Mouse (Mus musculus): ENCODE measurements around the gene Atxn1l. TPM values are rescaled to one million over a fixed set of nuclear protein-coding genes. Genes with fewer than 3 reads are reported as not detected.
A peak's percentile ranks its signal among the peaks of the same experiment; 100 is the strongest.

Gene Atxn1l
- polyA plus RNA-seq (2012; rRNA removed): 14.2 and 14.4 TPM in 2 replicates

DNA sequence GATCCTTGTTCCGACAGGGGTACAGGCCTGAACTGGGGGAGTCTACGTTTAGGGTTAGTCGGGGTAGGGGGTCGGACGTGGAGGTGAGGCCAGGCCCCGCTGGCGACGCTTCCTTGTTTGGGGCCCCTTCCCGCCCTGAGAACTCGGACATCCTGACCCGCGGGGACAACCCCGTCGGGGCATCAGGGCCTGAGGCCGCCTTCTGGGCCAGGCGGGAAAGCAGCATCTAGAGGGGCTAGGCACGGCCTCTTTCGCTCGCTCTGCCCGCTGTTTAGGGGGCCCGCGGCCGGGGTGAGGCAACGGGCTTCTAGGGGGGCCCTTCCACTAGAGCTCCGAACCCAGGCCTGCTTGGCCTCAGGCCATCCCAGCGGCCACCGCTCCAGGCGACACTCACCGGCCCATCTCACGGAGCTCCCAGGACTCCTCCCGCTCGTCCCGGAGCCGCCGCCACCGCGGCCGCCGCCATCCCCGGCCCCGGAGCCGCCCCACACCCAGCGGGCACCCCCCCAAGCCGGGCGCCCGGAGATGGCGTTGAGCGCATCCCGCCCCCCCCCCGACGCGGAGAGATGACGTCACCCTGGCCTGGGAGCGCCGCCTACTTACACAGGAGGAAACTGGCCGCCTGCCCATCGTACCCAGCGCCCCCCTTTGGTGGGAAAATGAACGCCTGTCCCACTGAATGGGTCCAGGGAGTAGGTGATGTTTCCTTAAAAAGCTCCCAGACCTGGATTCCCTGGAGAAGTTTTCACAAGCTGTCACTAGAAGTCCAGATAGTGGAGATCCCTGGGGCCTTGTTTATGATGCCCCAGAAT, at the start of gene Atxn1l:
TSS of gene Atxn1l (minus strand) at position 503 of the 812 bp plus-strand sequence.
- peaks cover 4% of the 10 kb centered on the region for H3K4me1 ChIP-seq (ENCODE audit: control insufficient read depth, insufficient read depth, low read length)
- no peak within 1 kb of the TSS for H3K27ac ChIP-seq (ENCODE audit: insufficient read depth, low read length)
- peak within 1 kb of the TSS; percentile 83 for H3K4me3 ChIP-seq (ENCODE audit: insufficient read depth, low read length)
- no peak for TF ChIP-seq POLR2A (IDR thresholded peaks at IDR 0.05; ENCODE audit: extremely low read depth, insufficient read depth, low read length)
- TF ChIP-seq CTCF (IDR thresholded peaks at IDR 0.05; ENCODE audit: extremely low read depth, insufficient read depth, low read length): peak; percentile 39

DNA sequence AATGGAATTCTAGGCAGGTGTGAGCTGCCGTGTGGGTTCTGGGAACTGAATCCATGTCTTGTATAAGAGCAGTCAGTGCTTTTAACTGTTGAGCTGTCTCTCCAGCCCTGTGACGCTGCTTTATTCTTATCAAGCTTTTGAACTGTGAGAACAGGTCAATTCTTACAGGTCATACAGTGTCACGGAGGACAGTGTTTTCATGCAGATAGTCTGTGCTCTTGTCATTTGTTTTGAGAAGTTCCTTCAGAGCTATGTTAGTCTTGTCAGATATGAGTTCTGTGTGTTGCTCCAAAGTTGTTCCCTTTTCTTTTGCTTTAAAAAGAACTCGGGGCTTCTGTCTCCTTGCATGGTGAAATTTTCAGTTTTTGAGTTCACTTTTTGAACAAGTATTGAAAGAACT, 43.0 kb upstream of the Atxn1l start:
- no peak for TF ChIP-seq POLR2A (IDR thresholded peaks at IDR 0.05; ENCODE audit: extremely low read depth, insufficient read depth, low read length)
- TF ChIP-seq CTCF (IDR thresholded peaks at IDR 0.05; ENCODE audit: extremely low read depth, insufficient read depth, low read length): no peak
- peaks cover 4% of the 10 kb centered on the region for H3K4me1 ChIP-seq (ENCODE audit: control insufficient read depth, insufficient read depth, low read length)
- H3K27ac ChIP-seq (ENCODE audit: insufficient read depth, low read length): no peak overlapping the region
- H3K4me3 ChIP-seq (ENCODE audit: insufficient read depth, low read length): no peak overlapping the region; the same call in 1 of the 2 replicates

DNA sequence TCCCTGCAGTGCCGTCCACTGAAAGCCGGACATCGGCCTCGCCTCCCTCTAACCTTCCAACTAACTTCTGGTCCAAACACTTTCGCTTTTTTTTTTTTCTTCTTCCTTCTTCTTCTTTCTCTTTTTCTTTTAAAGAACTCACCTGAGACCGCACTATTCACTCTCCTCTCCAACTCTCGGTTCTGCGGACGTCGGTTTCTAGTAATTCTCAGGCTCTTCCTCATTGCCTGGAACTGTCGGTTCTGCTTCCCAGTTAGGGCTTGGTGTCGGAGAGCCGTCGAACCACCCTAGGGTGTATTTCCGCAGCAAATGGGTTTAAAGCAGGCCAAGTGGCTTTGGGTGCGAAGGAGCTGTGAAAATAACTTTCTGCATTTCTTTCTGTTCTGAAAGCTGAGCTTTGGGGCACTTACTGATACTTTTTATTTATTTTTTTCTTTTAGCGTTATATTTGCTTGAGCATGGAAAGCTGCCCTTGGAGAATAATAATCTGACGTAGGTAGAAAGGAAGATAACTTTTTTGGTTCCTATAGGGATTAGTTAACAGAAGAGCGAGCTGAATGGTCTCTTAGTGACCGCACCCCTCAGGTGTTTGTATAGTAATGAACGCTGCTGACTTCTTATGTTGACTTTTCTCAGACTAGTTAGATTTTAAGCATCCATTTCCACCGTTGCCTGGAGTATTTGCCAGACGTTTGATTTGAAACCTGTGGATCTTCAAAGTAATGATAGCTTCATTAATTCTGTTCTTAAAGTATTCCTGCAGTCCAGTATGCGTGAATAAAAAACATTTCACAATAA, 42.1 kb upstream of the Atxn1l start:
- H3K4me3 ChIP-seq (ENCODE audit: insufficient read depth, low read length): peak overlapping the region; percentile 96
- peak overlapping the region; percentile 94; the same call in 1 of the 2 replicates for H3K27ac ChIP-seq (ENCODE audit: insufficient read depth, low read length)
- peaks cover 4% of the 10 kb centered on the region for H3K4me1 ChIP-seq (ENCODE audit: control insufficient read depth, insufficient read depth, low read length)
- no peak for TF ChIP-seq POLR2A (IDR thresholded peaks at IDR 0.05; ENCODE audit: extremely low read depth, insufficient read depth, low read length)
- no peak for TF ChIP-seq CTCF (IDR thresholded peaks at IDR 0.05; ENCODE audit: extremely low read depth, insufficient read depth, low read length)

DNA sequence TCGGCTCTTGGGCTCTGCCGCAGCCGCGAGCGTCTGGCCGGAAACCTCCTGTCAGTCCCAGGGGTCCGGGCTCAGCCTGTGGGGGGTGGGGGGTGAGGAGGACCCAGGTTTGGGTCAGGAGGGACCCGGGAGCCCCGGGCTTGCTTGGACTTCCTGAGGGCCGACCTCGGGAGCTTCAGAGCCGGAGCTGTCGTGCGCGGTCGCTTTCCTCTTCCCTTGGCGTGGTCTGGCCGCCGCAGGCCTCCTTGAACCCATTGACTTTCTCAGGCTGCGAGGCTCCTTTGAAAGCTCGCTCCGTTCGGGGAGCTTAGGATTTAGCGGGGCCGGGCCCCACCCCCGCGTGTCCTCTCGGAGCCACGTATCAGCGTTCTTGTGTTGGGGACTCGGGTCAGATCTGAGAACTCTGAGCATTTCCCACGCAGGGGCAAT, 41.5 kb upstream of the Atxn1l start:
- peak overlapping the region; percentile 94 for H3K27ac ChIP-seq (ENCODE audit: insufficient read depth, low read length)
- H3K4me3 ChIP-seq (ENCODE audit: insufficient read depth, low read length): peak overlapping the region; percentile 96
- no peak for TF ChIP-seq CTCF (IDR thresholded peaks at IDR 0.05; ENCODE audit: extremely low read depth, insufficient read depth, low read length)
- TF ChIP-seq POLR2A (IDR thresholded peaks at IDR 0.05; ENCODE audit: extremely low read depth, insufficient read depth, low read length): no peak
- peaks cover 4% of the 10 kb centered on the region for H3K4me1 ChIP-seq (ENCODE audit: control insufficient read depth, insufficient read depth, low read length)

DNA sequence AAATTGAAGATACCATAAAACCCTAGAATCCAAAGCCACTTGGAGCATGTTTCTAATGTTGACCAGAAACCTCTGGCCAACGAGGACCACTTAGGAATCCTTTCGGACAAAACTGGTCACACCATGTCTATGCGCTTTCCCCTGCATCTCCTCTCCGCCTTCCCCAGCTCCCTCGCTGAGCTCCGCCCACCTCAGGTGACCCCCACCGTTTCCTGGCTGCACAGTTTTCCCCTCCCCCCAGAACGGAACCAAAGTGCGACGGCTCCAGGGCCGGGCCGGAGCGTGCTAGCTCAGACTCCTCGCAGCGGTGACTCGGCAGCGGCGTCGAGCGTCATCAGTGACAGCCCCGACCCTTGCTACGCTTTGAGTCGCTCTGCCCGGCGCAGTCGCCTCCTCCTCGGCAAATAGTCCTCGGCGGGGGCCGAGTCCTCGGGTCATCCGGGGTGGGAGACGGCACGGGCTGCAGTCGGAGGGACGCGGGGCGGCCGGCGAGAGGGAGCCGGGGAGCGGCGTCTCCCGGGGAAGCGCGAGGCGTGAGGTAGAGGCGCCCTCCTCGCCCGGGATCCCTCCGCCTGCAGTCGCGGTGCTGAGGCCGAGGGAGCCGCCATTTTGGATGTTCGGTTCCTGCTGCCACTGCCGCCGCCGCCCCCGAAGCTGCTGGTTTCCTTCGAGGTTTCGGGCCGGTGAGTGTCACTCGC, 40.9 kb upstream of the Atxn1l start, which contains the start of gene Ap1g1:
TSS of gene Ap1g1 (plus strand) at position 275 of the 698 bp plus-strand sequence.
- TF ChIP-seq POLR2A (IDR thresholded peaks at IDR 0.05; ENCODE audit: extremely low read depth, insufficient read depth, low read length): peak; percentile 94
- no peak for TF ChIP-seq CTCF (IDR thresholded peaks at IDR 0.05; ENCODE audit: extremely low read depth, insufficient read depth, low read length)
- peak within 1 kb of the TSS; percentile 94 for H3K27ac ChIP-seq (ENCODE audit: insufficient read depth, low read length)
- peak within 1 kb of the TSS; percentile 96 for H3K4me3 ChIP-seq (ENCODE audit: insufficient read depth, low read length)
- H3K4me1 ChIP-seq (ENCODE audit: control insufficient read depth, insufficient read depth, low read length): peaks cover 4% of the 10 kb centered on the region

DNA sequence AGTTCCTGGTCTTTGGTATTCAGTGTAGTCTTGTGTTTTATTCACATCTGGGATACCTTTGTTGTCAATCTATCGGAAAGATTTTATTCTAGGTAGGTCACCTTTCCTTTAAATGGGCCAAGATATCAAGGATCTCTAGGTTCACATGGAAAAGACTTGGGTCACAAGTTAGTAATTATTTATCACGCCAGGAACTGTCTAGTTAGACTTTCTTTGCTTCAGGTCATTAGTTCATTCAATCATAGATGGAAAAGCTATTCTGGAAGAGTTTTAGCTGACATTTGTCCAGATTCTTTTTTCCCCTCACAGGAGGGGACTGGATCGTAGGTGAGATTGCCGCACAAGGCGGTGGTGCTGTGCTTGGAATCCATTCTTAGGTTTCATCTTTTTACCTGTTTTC, 40.3 kb upstream of the Atxn1l start:
- TF ChIP-seq POLR2A (IDR thresholded peaks at IDR 0.05; ENCODE audit: extremely low read depth, insufficient read depth, low read length) (no peak), CTCF (IDR thresholded peaks at IDR 0.05; ENCODE audit: extremely low read depth, insufficient read depth, low read length) (no peak)
- Histone ChIP-seq H3K4me3 (ENCODE audit: insufficient read depth, low read length) (peak overlapping the region; percentile 96; the same call in 1 of the 2 replicates), H3K4me1 (ENCODE audit: control insufficient read depth, insufficient read depth, low read length) (peaks cover 4% of the 10 kb centered on the region), H3K27ac (ENCODE audit: insufficient read depth, low read length) (no peak overlapping the region)

DNA sequence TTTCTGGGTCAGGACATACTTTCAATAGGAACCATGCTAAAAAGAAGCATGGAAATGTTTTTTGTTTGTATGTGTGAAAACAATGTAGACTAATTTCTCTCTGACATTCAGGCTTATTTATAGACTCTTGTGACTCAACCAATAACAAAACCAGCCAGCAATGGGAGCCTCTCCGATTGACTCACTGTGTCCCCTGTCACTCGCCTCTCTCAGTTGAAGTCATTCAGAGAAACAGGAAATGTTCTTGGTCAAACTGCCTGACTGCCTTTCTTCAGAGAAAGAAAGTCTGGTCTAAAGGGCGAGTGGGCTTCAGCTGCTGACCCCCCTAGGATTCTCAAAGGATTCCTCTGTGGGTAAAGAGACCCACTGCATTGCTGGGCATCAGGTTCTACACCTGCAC, 35.6 kb upstream of the Atxn1l start:
- no peak for TF ChIP-seq CTCF (IDR thresholded peaks at IDR 0.05; ENCODE audit: extremely low read depth, insufficient read depth, low read length)
- TF ChIP-seq POLR2A (IDR thresholded peaks at IDR 0.05; ENCODE audit: extremely low read depth, insufficient read depth, low read length): no peak
- Histone ChIP-seq H3K27ac (ENCODE audit: insufficient read depth, low read length) (no peak overlapping the region), H3K4me1 (ENCODE audit: control insufficient read depth, insufficient read depth, low read length) (no peaks in the 10 kb centered on the region), H3K4me3 (ENCODE audit: insufficient read depth, low read length) (no peak overlapping the region)

DNA sequence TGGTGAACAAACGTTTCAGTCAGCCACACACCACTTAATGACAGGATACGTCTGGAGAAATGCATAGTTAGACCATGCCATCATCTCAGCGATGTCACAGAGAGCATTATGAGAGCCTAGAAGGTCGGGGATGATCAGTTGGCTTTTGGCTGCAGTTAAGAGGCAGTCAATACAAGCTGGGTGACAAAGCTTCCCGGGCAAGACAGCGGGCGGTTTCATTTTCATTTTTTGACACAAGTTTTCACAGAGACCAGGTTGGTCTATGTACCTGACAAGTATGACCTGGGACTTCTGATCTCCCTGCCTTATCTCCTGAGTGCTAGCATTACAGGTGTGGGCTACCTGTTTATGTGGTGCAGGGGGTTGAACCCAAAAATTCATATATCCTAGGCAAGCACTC, 28.5 kb upstream of the Atxn1l start:
- H3K4me3 ChIP-seq (ENCODE audit: insufficient read depth, low read length): no peak overlapping the region
- no peaks in the 10 kb centered on the region for H3K4me1 ChIP-seq (ENCODE audit: control insufficient read depth, insufficient read depth, low read length)
- H3K27ac ChIP-seq (ENCODE audit: insufficient read depth, low read length): no peak overlapping the region
- no peak for TF ChIP-seq CTCF (IDR thresholded peaks at IDR 0.05; ENCODE audit: extremely low read depth, insufficient read depth, low read length)
- no peak for TF ChIP-seq POLR2A (IDR thresholded peaks at IDR 0.05; ENCODE audit: extremely low read depth, insufficient read depth, low read length)

DNA sequence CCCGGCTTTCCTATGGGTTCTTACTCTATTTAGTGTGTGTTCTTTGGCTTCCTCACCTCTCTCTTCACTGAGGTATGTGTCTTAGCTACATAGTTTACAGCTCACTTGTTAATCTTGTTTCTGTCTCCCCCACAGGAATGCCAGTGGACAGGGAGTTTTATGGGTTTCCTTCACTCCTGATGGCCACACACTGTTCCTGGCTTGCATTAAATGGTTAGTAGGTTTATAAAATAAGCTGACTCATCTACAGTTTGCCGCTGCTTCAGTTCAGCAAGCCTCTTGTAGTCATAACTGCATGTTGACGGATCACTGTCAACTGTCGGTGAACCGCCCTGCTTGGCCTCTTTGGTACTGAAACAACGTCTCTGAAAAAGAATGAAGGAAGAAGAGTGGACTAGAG, 26.5 kb upstream of the Atxn1l start:
- Histone ChIP-seq H3K4me3 (ENCODE audit: insufficient read depth, low read length) (no peak overlapping the region), H3K4me1 (ENCODE audit: control insufficient read depth, insufficient read depth, low read length) (no peaks in the 10 kb centered on the region), H3K27ac (ENCODE audit: insufficient read depth, low read length) (no peak overlapping the region)
- TF ChIP-seq CTCF (IDR thresholded peaks at IDR 0.05; ENCODE audit: extremely low read depth, insufficient read depth, low read length) (no peak), POLR2A (IDR thresholded peaks at IDR 0.05; ENCODE audit: extremely low read depth, insufficient read depth, low read length) (no peak)

Measured in cortical plate, adult 2 months (tissue).